Mouse (Mus musculus): ENCODE results near the gene Taf3.

GRCm38 (mm10) chr2:9880271-9880670 lies 168.1 kb downstream of the Taf3 start:
- TF ChIP-seq CTCF (IDR thresholded peaks at IDR 0.05; ENCODE audit: borderline replicate concordance, insufficient read depth, low read depth, low read length) (no peak), POLR2A (IDR thresholded peaks at IDR 0.05; ENCODE audit: borderline replicate concordance, insufficient read depth, low read length) (no peak)

Measured in cerebellum, adult 2 months (tissue).